Mouse (Mus musculus): Measurements from ENCODE around the gene Zfp969. TPM values are rescaled to one million over a fixed set of nuclear protein-coding genes. Genes with fewer than 3 reads are reported as not detected.
"Not testable (repeated sequence)": the region's sequence is repeated elsewhere in the genome, so short reads cannot be mapped to it uniquely, and the experiment has no call there.

The Zfp969 gene
- 4.8 and 11.9 TPM in 2 replicates for polyA plus RNA-seq (2014; fragmentation: Nextera tagmentation; extraction: Ambion mirVana)

GRCm38 (mm10) chr2:175703546-175703945 is at the start of gene Zfp969:
Zfp969 (minus strand) TSS chr2:175703646.
- H3K9ac ChIP-seq; DNase-seq (ENCODE audit: low spot score); H3K4me2 ChIP-seq (replicated peaks); H3K4me1 ChIP-seq (replicated peaks; ENCODE audit: control insufficient read depth, insufficient read depth, low read length); H3K9me3 ChIP-seq (ENCODE audit: control insufficient read depth, low read length); H3K36me3 ChIP-seq (replicated peaks; ENCODE audit: control insufficient read depth, insufficient read depth); H3K27ac ChIP-seq; H3K4me3 ChIP-seq (replicated peaks; ENCODE audit: low read length); ATAC-seq (ENCODE audit: low FRiP score); H3K27me3 ChIP-seq (ENCODE audit: control insufficient read depth, insufficient read depth, low read length): not testable (repeated sequence)
- no CpG with 5 or more reads among the region's 9 CpGs for WGBS

- H3K9me3 ChIP-seq (ENCODE audit: control insufficient read depth, low read length); H3K36me3 ChIP-seq (replicated peaks; ENCODE audit: control insufficient read depth, insufficient read depth); H3K4me1 ChIP-seq (replicated peaks; ENCODE audit: control insufficient read depth, insufficient read depth, low read length); H3K4me2 ChIP-seq (replicated peaks); H3K9ac ChIP-seq; ATAC-seq (ENCODE audit: low FRiP score); H3K27ac ChIP-seq; H3K27me3 ChIP-seq (ENCODE audit: control insufficient read depth, insufficient read depth, low read length); DNase-seq (ENCODE audit: low spot score); H3K4me3 ChIP-seq (replicated peaks; ENCODE audit: low read length): not testable (repeated sequence)
- WGBS, result no CpG with 5 or more reads among the region's 2 CpGs
These were observed 37.8 kb upstream of the Zfp969 start, which contains the start of gene Gm2007 for GRCm38 (mm10) chr2:175741237-175741636. Gm2007 (plus strand) TSS chr2:175741537.

- not testable (repeated sequence) for H3K27ac ChIP-seq; H3K27me3 ChIP-seq (ENCODE audit: control insufficient read depth, insufficient read depth, low read length); H3K9ac ChIP-seq; H3K4me2 ChIP-seq (replicated peaks); H3K36me3 ChIP-seq (replicated peaks; ENCODE audit: control insufficient read depth, insufficient read depth); ATAC-seq (ENCODE audit: low FRiP score); H3K9me3 ChIP-seq (ENCODE audit: control insufficient read depth, low read length); DNase-seq (ENCODE audit: low spot score); H3K4me3 ChIP-seq (replicated peaks; ENCODE audit: low read length); H3K4me1 ChIP-seq (replicated peaks; ENCODE audit: control insufficient read depth, insufficient read depth, low read length)
- no CpG with 5 or more reads among the region's 2 CpGs for WGBS
These were observed 59.8 kb downstream of the Zfp969 start, which contains the start of gene Gm11007 for GRCm38 (mm10) chr2:175643678-175644077. Gm11007 (plus strand) TSS chr2:175643978.

Other genes starting within 250 kb of the Zfp969 start
- 7.4 and 8.5 TPM in 2 replicates for gene Zfp965, start 233.7 kb downstream of the Zfp969 start, polyA plus RNA-seq (2014; fragmentation: Nextera tagmentation; extraction: Ambion mirVana)
- gene Gm11007, start 59.7 kb downstream of the Zfp969 start, polyA plus RNA-seq (2014; fragmentation: Nextera tagmentation; extraction: Ambion mirVana), result not detected in 2 replicates
- gene Gm2007, start 37.9 kb upstream of the Zfp969 start, polyA plus RNA-seq (2014; fragmentation: Nextera tagmentation; extraction: Ambion mirVana), result not detected in 2 replicates
- gene Gm14288, start 97.4 kb upstream of the Zfp969 start, polyA plus RNA-seq (2014; fragmentation: Nextera tagmentation; extraction: Ambion mirVana), result 3.5 and 7.0 TPM in 2 replicates
- gene Gm6710, start 165.6 kb upstream of the Zfp969 start, polyA plus RNA-seq (2014; fragmentation: Nextera tagmentation; extraction: Ambion mirVana), result 30.1 and 32.3 TPM in 2 replicates
- gene Zfp966, start 227.5 kb upstream of the Zfp969 start, polyA plus RNA-seq (2014; fragmentation: Nextera tagmentation; extraction: Ambion mirVana), result 2.3 and 3.2 TPM in 2 replicates